Mouse (Mus musculus) megakaryocyte, embryonic 14.5 days (primary cell): ENCODE measurements around the gene 1110059E24Rik.

Source experiments
- FLI1 ChIP-seq: IDR thresholded peaks from 2 replicates; pipeline ENCODE4 v1.6.1; 2012; ENCODE audit warnings: low read length, inconsistent platforms, mixed read lengths
- GATA1 ChIP-seq: IDR thresholded peaks from 3 replicates; pipeline ENCODE4 v1.6.1; 2012; ENCODE audit warnings: mixed read lengths, low read length, inconsistent platforms, borderline replicate concordance

GRCm38 (mm10) chr19:21637672-21638071 is 15.1 kb downstream of the 1110059E24Rik start:
- TF ChIP-seq GATA1 (no peak), FLI1 (no peak)
